Mouse (Mus musculus) heart, embryonic 15.5 days (tissue): ENCODE data around the gene Pfdn4. TPM values are rescaled to one million over a fixed set of nuclear protein-coding genes. Genes with fewer than 3 reads are reported as not detected.

Source experiments
- ATAC-seq: fragments of 200-750 bp; cut with Nextera tagmentation; replicated peaks from 2 replicates; pipeline ENCODE4 v1.8.0; 2017; ENCODE audit warnings: low read depth, moderate TSS enrichment; ENCODE audit not compliant: insufficient number of reproducible peaks, insufficient read depth, low FRiP score
- H3K27ac ChIP-seq: fragments of 300-500 bp; sonication (generic); 2 replicates; pipeline ENCODE4 v1.5.1; 2015; ENCODE audit warnings: mild to moderate bottlenecking, inconsistent platforms
- H3K27me3 ChIP-seq: fragments of 300-500 bp; sonication (generic); 2 replicates; pipeline ENCODE4 v1.6.1; 2015; ENCODE audit warnings: inconsistent platforms
- H3K36me3 ChIP-seq: fragments of 300-500 bp; sonication (generic); 2 replicates; pipeline ENCODE4 v1.6.1; 2015; ENCODE audit warnings: mild to moderate bottlenecking, inconsistent platforms
- H3K4me1 ChIP-seq: fragments of 300-500 bp; sonication (generic); replicated peaks from 2 replicates; pipeline ENCODE4 v1.6.1; 2015; ENCODE audit warnings: inconsistent platforms
- H3K4me2 ChIP-seq: fragments of 300-500 bp; sonication (generic); 2 replicates; pipeline ENCODE4 v1.6.1; 2015; ENCODE audit warnings: inconsistent platforms, mild to moderate bottlenecking, moderate library complexity
- H3K4me3 ChIP-seq: fragments of 300-500 bp; sonication (generic); 2 replicates; pipeline ENCODE4 v1.5.1; 2015; ENCODE audit warnings: mild to moderate bottlenecking, inconsistent platforms
- H3K9ac ChIP-seq: fragments of 300-500 bp; sonication (generic); 2 replicates; pipeline ENCODE4 v1.6.1; 2015; ENCODE audit warnings: mild to moderate bottlenecking, inconsistent platforms
- H3K9me3 ChIP-seq: fragments of 300-500 bp; sonication (generic); replicated peaks from 2 replicates; pipeline ENCODE4 v1.6.1; 2016; ENCODE audit warnings: inconsistent platforms
- WGBS: fragments of 180-500 bp; shearing (Covaris S2); methylation state at CpG from one replicate; pipeline ENCODE4 v1.1.7; 2015; ENCODE audit warnings: mixed read lengths; 5-methylcytosine and 5-hydroxymethylcytosine counted together
- polyA plus RNA-seq: library from polyadenylated mRNA; unstranded; fragments of >200 nt; fragmentation: Nextera tagmentation; extraction: Ambion mirVana; gene quantifications from 2 replicates; pipeline ENCODE4 v1.2.1, GENCODE M21; 2015

The Pfdn4 gene
- polyA plus RNA-seq, 1 experiment from 2014 or later, result 50.7 TPM

DNA sequence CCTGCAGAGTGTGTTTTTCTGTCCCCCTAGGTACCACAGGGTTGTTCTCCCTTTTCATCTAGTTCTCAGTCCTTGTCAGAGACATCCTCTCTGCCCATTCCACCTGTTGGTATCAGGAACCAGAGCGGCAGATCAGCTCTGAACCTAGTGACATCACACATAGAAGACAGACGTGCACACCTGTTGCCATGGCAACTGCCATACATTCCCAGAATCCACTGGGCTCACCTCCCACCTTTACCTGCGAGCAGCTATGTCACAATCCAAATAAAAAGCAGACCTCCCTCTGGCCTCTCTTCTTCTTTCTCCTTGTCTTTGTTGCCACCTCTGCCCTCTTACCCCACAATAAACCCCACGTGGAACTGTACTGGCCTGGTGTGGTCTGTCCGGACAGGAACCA is 25.6 kb upstream of the Pfdn4 start:
- 0 out of 2 replicates have a peak, but pooled peaks cover 4% of the 10 kb centered on the region for H3K9me3 ChIP-seq
- H3K4me3 ChIP-seq, result no peak overlapping the region
- peaks cover 91% of the 10 kb centered on the region for H3K27me3 ChIP-seq
- no peak overlapping the region for H3K4me2 ChIP-seq
- no peak overlapping the region for H3K27ac ChIP-seq
- 83% methylated on average over 5 of the region's 5 CpGs for WGBS
- ATAC-seq, result no peak
- no peak overlapping the region for H3K9ac ChIP-seq
- H3K36me3 ChIP-seq, result no peaks in the 10 kb centered on the region
- H3K4me1 ChIP-seq, result no peaks in the 10 kb centered on the region; the same call in 1 of the 2 replicates

DNA sequence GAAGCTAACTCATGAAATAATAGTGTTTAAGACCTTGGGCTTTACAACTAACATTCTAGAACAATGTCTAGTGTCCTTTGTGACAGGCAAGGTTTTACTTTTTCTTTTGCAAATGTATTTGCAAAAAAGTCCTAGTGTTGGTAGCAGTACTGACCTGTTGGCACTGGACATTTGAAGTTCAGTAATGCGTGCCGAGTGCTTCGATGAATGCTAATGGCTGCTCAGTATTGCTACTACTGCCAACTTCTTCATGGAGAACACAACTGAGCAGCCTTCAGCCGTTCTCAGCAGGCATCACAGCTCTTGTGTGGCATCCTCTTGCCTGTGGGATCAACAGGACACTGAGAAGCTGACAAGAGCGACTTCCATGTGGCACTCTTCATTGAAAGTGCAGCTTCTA is 22.1 kb upstream of the Pfdn4 start:
- peaks cover 83% of the 10 kb centered on the region for H3K27me3 ChIP-seq
- 93% methylated on average over 5 of the region's 5 CpGs for WGBS
- no peak for ATAC-seq
- H3K9ac ChIP-seq, result no peak overlapping the region
- no peaks in the 10 kb centered on the region for H3K36me3 ChIP-seq
- H3K4me2 ChIP-seq, result no peak overlapping the region
- no peak overlapping the region for H3K27ac ChIP-seq
- H3K4me1 ChIP-seq, result peaks cover 4% of the 10 kb centered on the region; the same call in 1 of the 2 replicates
- no peak overlapping the region for H3K4me3 ChIP-seq
- H3K9me3 ChIP-seq, result 0 out of 2 replicates have a peak, but pooled peaks cover 4% of the 10 kb centered on the region

DNA sequence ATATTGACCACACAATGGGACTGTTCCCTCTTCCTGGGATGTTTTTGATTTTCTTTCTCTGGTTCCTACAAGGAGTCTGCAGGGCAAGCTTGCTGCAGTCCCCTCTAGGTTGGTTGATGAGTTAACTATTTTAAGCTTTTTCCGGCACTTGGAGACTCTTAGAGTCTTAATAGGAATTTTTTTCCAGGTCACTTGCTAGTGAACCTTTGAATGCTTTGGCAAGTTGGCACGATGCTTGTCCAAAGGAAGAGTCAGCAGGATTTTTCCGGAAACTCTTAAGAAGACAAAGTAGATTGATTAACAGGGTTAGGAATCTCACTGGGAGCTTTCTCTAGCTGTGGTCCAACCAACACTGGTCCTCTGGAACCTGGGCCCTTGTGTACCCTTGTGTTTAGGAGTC is 21.1 kb upstream of the Pfdn4 start:
- Histone ChIP-seq H3K27ac (no peak overlapping the region), H3K4me1 (0 out of 2 replicates have a peak, but pooled peaks cover 4% of the 10 kb centered on the region), H3K9me3 (0 out of 2 replicates have a peak, but pooled peaks cover 4% of the 10 kb centered on the region), H3K36me3 (no peaks in the 10 kb centered on the region), H3K27me3 (peaks cover 83% of the 10 kb centered on the region), H3K4me3 (no peak overlapping the region), H3K9ac (no peak overlapping the region), H3K4me2 (no peak overlapping the region)
- ATAC-seq, result no peak
- 73% methylated on average over 3 of the region's 3 CpGs for WGBS

DNA sequence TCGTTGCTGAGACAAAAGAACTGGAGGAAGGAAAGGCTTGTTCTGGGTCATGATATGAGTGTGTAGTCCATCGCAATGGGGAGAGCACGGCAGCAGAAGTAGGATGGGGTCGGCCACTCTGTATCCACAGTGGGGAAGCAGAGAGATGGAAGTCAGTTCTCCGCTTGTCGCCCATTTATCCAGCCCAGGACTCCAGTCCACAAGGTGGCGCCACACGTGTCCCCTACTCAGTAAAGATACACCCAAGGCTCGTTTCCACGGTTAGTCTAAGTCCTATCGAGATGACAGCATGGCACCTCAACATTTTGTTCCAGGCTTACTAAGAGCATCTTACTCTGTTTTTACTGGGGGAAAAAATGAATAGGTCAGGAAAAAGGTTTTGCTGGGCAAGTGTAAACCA is 20.0 kb upstream of the Pfdn4 start:
- no peak for ATAC-seq
- no peak overlapping the region for H3K9ac ChIP-seq
- peaks cover 83% of the 10 kb centered on the region for H3K27me3 ChIP-seq
- no peaks in the 10 kb centered on the region for H3K36me3 ChIP-seq
- H3K9me3 ChIP-seq, result 0 out of 2 replicates have a peak, but pooled peaks cover 4% of the 10 kb centered on the region
- H3K27ac ChIP-seq, result no peak overlapping the region
- H3K4me1 ChIP-seq, result 0 out of 2 replicates have a peak, but pooled peaks cover 4% of the 10 kb centered on the region
- 67% methylated on average over 11 of the region's 11 CpGs for WGBS
- no peak overlapping the region for H3K4me3 ChIP-seq
- no peak overlapping the region for H3K4me2 ChIP-seq

DNA sequence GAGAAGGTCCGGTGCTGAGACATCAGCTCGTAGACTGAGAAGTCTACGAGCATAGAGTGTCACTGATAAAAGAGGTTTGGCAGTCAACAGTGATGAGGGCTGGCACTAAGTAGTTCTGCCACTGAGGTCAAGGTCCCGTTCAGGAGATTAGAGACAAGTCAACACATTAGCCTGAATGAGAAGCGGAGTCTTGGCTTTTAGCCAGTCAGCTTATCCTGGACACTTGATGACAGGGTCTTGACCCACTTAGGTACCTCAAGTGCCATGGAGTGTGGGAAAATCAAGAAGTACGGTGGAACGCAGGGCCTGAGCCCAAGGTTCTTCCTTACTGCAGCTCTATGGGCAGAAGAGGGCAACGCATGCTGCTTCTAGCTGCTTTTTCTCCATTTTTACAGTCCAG is 19.6 kb upstream of the Pfdn4 start:
- Histone ChIP-seq H3K4me2 (no peak overlapping the region), H3K27me3 (peaks cover 83% of the 10 kb centered on the region), H3K27ac (no peak overlapping the region), H3K9me3 (0 out of 2 replicates have a peak, but pooled peaks cover 4% of the 10 kb centered on the region), H3K36me3 (no peaks in the 10 kb centered on the region), H3K4me1 (0 out of 2 replicates have a peak, but pooled peaks cover 4% of the 10 kb centered on the region), H3K9ac (no peak overlapping the region), H3K4me3 (no peak overlapping the region)
- peak; percentile 64; the same call in 1 of the 2 replicates for ATAC-seq
- 30% methylated on average over 8 of the region's 8 CpGs for WGBS

DNA sequence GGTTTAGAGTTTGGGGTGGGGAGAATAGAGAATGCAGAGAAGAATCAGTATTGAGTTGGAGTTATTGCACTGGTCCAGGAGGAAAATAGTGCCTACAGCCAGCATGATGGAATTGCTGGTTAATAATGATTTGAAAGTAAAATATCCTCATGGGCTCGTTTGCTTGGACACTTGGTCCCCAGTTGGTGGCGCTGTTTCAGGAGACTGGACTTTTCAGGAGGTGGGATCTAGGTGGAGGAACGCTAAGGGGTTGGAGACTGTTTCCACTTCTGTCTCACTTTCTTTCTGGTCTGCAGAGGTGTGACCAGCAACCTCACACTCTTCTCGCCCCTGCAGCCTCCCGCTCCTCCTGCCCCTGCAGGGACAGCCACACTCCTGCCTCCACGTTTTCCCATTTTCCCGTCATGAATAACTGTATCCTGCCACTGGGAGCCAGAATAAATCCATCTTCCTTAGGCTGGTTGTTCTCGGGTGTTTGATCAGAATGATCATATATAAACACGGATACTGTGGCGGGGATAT is 14.1 kb upstream of the Pfdn4 start:
- Histone ChIP-seq H3K4me2 (no peak overlapping the region), H3K27ac (no peak overlapping the region), H3K36me3 (no peaks in the 10 kb centered on the region), H3K4me1 (no peaks in the 10 kb centered on the region), H3K9me3 (no peaks in the 10 kb centered on the region), H3K4me3 (no peak overlapping the region), H3K9ac (no peak overlapping the region), H3K27me3 (peaks cover 92% of the 10 kb centered on the region)
- 56% methylated on average over 10 of the region's 10 CpGs for WGBS
- ATAC-seq, result no peak

DNA sequence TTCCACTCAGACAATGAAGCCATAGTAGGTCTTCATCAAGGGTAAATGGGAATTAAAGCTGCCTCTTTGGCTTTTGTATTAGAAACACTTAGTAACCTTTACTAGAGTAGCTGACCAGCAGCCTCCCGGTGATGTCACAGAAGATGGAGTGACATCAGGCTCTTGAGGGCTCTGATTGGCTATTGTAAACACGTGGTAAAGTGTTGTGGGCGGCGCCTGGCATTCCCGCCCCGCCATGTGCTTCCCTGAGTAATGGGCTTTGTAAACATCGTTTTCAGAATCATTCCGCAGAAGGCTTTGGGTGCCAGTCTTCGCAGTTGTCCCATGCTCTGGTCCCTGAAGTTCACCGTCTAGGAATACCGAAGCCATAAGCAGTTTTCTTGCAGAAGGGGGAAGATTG is 12.3 kb upstream of the Pfdn4 start:
- 70% methylated on average over 11 of the region's 11 CpGs for whole genome bisulfite sequencing

DNA sequence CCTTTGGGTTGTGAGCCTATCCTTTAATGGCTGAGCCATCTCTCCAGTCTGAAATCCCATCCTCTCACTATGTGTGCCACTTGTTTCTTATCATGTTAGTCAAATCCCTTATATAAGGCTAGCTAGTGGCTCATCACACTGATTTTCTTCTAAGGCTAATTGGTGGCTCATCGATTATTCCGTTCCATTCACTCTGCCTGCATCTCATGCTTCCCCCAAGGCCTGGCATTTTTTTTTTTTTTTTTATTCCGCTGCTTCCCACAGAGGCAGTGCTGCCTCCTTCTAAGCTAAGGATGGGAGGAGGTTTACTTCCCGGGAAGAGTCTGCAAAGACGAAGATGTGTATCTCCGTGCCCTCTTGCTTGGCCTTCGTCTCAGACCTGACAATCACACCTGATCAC is 9.0 kb upstream of the Pfdn4 start:
- no peak for ATAC-seq
- no peak overlapping the region for H3K9ac ChIP-seq
- H3K4me3 ChIP-seq, result no peak overlapping the region
- peaks cover 95% of the 10 kb centered on the region for H3K27me3 ChIP-seq
- no peak overlapping the region for H3K27ac ChIP-seq
- no peaks in the 10 kb centered on the region for H3K9me3 ChIP-seq
- H3K4me2 ChIP-seq, result no peak overlapping the region
- H3K36me3 ChIP-seq, result no peaks in the 10 kb centered on the region
- no peaks in the 10 kb centered on the region for H3K4me1 ChIP-seq
- 76% methylated on average over 7 of the region's 7 CpGs for WGBS

More for the DNA sequence above, 12.3 kb upstream of the Pfdn4 start:
- no peak overlapping the region for H3K4me3 ChIP-seq
- ATAC-seq, result no peak
- no peaks in the 10 kb centered on the region for H3K4me1 ChIP-seq
- H3K9me3 ChIP-seq, result no peaks in the 10 kb centered on the region
- no peaks in the 10 kb centered on the region for H3K36me3 ChIP-seq
- H3K27me3 ChIP-seq, result peaks cover 96% of the 10 kb centered on the region
- no peak overlapping the region for H3K9ac ChIP-seq
- H3K27ac ChIP-seq, result no peak overlapping the region
- no peak overlapping the region for H3K4me2 ChIP-seq

DNA sequence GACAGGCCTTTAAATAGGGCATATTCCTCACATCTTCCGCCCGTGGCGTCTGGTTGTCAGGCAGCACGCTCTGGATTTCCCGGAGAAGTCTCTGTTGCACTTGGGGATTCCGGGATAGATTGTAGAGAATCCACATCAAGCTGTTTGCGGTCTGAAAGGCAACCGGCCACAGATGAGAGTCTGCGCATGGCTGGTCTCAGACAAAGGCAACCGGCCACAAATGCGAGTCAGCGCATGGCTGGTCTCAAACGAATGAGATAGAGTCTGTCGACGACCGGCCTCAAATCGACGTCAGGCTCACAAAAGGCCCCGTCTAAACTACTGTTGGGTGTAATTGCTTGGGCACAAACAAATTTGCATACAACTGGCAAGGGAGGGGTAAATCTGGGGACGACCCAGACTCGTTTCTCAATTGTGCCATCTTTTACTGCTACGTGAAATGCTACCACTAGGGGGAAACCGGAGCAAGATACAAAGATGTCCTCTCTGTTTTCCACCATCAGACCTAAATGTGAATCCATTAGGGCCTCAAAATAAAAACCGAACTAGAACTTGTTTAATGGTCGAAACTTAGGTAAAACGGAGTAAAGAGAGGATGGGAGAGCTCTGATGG is 8.2 kb upstream of the Pfdn4 start:
- Histone ChIP-seq H3K36me3 (no peaks in the 10 kb centered on the region), H3K9ac (no peak overlapping the region), H3K4me2 (no peak overlapping the region), H3K9me3 (no peaks in the 10 kb centered on the region), H3K4me3 (no peak overlapping the region), H3K27ac (no peak overlapping the region), H3K4me1 (no peaks in the 10 kb centered on the region), H3K27me3 (peaks cover 93% of the 10 kb centered on the region)
- WGBS, result 57% methylated on average over 26 of the region's 26 CpGs
- ATAC-seq, result no peak

DNA sequence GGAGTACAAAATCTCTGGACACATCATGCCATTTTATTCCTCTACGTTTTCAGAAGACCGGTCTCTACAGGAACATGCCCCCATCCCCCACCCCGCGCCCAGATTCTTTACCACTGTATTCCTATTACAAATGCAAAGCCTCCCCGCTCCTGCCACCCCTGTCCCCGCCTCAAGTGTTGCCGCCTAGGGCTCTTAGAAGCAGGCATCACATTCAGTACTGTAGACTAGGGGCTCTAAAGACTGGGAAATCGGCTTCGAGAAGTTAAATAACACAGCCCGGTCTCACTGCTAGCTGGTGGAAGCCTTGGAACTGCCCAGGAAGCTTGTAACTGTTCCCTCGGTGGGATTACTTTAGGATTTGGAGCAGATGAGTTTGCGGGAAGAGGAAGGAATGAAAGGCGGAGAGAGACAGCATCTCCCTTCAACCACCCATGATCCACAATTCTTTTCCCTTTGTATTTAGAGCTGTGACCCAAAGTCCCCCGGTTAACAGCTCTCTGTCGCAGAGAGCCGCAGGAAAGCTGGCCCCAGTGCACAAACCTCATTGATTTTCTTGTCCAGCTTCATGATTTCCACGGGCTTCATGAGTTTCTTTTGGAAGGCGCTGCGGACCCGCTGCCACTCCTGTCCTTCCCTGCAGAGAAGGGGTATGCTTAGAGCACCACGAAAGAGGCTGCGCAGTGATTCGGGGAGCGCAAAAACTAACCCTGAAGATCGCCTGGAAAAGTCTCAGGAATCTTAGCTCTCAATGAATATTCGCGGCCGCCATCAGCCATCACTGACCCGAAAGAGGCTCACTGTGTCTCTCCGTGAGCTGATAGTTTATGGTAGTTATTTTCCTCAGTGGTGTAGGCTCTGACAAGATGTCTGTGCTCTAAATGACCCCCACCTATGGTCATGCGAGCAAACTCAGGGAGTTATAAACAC is 1.2 kb upstream of the Pfdn4 start:
- no peak for ATAC-seq
- peaks cover 96% of the 10 kb centered on the region for H3K27me3 ChIP-seq
- WGBS, result 8% methylated on average over 31 of the region's 31 CpGs
- H3K9ac ChIP-seq, result no peak overlapping the region
- H3K4me2 ChIP-seq, result no peak overlapping the region
- H3K4me3 ChIP-seq, result no peak overlapping the region
- no peaks in the 10 kb centered on the region for H3K9me3 ChIP-seq
- H3K36me3 ChIP-seq, result no peaks in the 10 kb centered on the region
- H3K27ac ChIP-seq, result no peak overlapping the region
- H3K4me1 ChIP-seq, result peaks cover 8% of the 10 kb centered on the region

DNA sequence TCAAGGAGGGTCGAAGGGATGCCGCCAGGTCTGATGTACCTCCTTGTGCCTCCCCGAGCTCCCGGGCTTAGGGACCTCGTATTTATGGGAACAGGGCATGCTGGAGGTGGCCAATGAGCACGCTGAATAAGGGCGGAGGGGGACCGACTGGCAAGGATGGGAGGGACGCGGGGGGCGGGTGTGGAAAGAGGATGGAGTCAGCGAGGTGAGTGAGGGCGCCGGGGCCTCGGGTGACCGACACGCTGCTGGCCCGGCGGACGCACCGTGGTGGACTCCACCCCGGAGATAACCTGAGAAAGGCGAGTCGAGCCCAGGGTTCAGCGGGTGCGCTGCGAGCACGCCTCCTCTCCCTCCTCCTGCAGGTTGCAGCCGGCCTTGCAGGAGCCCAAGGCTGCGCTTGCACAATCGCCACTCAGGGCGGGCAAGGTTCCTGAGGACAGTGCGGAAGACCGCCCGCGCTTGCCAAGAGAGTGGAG is 901 bp downstream of the Pfdn4 start, which contains the start of gene Cyp24a1:
Cyp24a1 (minus strand) TSS at position 55 of the 476 bp plus-strand sequence.
- ATAC-seq, result peak; percentile 43; the same call in 1 of the 2 replicates
- Histone ChIP-seq H3K9me3 (no peaks in the 10 kb centered on the region), H3K27ac (no peak within 1 kb of the TSS), H3K4me1 (peaks cover 8% of the 10 kb centered on the region), H3K4me3 (peak within 1 kb of the TSS; percentile 27), H3K27me3 (peaks cover 97% of the 10 kb centered on the region), H3K9ac (no peak within 1 kb of the TSS), H3K4me2 (peak within 1 kb of the TSS; percentile 47), H3K36me3 (no peaks in the 10 kb centered on the region)
- WGBS, result under 1% methylated on average over 35 of the region's 36 CpGs
